Mouse (Mus musculus) C2C12 (cell line): ENCODE measurements at regions not wholly inside any gene's neighbourhood (a gene's known extent, or its start where the extent isn't known, plus 50 kb on each side); places are given as distances from the start of the nearest gene placed in this dataset.

Experiments
- H3K27me3 ChIP-seq: one replicate; pipeline ENCODE4 v1.6.1; 2011; ENCODE audit not compliant: control insufficient read depth, insufficient read depth, insufficient read length
- H3K36me3 ChIP-seq: one replicate; pipeline ENCODE4 v1.6.1; 2011; ENCODE audit not compliant: control insufficient read depth, insufficient read depth
- H3K4me3 ChIP-seq: one replicate; pipeline ENCODE4 v1.5.1; 2011; ENCODE audit warnings: mild to moderate bottlenecking, control low read depth; ENCODE audit not compliant: poor library complexity, insufficient read depth, severe bottlenecking
- H3K79me2 ChIP-seq: one replicate; pipeline ENCODE4 v1.6.1; 2011; ENCODE audit not compliant: control insufficient read depth, insufficient read depth
- H3K79me3 ChIP-seq: one replicate; pipeline ENCODE4 v1.6.1; 2011; ENCODE audit warnings: low read depth, control low read depth
- H3ac ChIP-seq: one replicate; pipeline ENCODE3; 2011; ENCODE audit warnings: low read depth; ENCODE audit not compliant: control insufficient read depth, insufficient read length
- CEBPB ChIP-seq: IDR thresholded peaks from one replicate; pipeline ENCODE4 v1.6.1; 2011; ENCODE audit warnings: low read depth, mild to moderate bottlenecking, control low read depth, moderate library complexity
- CTCF ChIP-seq: IDR thresholded peaks from one replicate; pipeline ENCODE4 v1.5.1; 2011; ENCODE audit not compliant: control insufficient read depth, insufficient read depth, insufficient read length
- FOSL1 ChIP-seq: IDR thresholded peaks from one replicate; pipeline ENCODE4 v1.8.0; 2011; ENCODE audit warnings: mild to moderate bottlenecking, low read length; ENCODE audit not compliant: poor library complexity, insufficient read depth, severe bottlenecking
- MAX ChIP-seq: IDR thresholded peaks from one replicate; pipeline ENCODE4 v1.6.1; 2011; ENCODE audit warnings: mild to moderate bottlenecking, control low read depth
- MYOD1 ChIP-seq: IDR thresholded peaks from one replicate; pipeline ENCODE4 v1.6.1; 2011; ENCODE audit warnings: low read depth; ENCODE audit not compliant: control insufficient read depth, insufficient read length
- MYOG ChIP-seq: IDR thresholded peaks from one replicate; pipeline ENCODE4 v1.6.1; 2011; ENCODE audit not compliant: control insufficient read depth, insufficient read length; ENCODE audit errors: extremely low read depth
- USF1 ChIP-seq: IDR thresholded peaks from one replicate; pipeline ENCODE4 v1.6.1; 2011; ENCODE audit warnings: low read depth, mild to moderate bottlenecking, control low read depth, moderate library complexity

- Histone ChIP-seq H3K36me3 (no peaks in the 10 kb centered on the region), H3ac (peak overlapping the region; percentile 74), H3K79me3 (peaks cover 8% of the 10 kb centered on the region), H3K27me3 (no peaks in the 10 kb centered on the region), H3K79me2 (peaks cover 18% of the 10 kb centered on the region), H3K4me3 (peak overlapping the region; percentile 36)
- TF ChIP-seq MYOD1 (peak; percentile 59), FOSL1 (no peak)
These were observed 83.7 kb downstream of the 1700001O22Rik start for GRCm38 (mm10) chr2:30719611-30720290.

- TF ChIP-seq USF1: peak; percentile 44
- TF ChIP-seq MYOD1: no peak
- H3K36me3 ChIP-seq: no peaks in the 10 kb centered on the region
These were observed 84.6 kb downstream of the 1700001O22Rik start for GRCm38 (mm10) chr2:30718741-30719381.

GRCm38 (mm10) chr2:30718329-30718675 is 85.2 kb downstream of the 1700001O22Rik start:
- no peaks in the 10 kb centered on the region for H3K27me3 ChIP-seq
- no peaks in the 10 kb centered on the region for H3K36me3 ChIP-seq
- no peak for TF ChIP-seq MAX
- TF ChIP-seq CTCF: no peak
- TF ChIP-seq USF1: no peak
- no peak for TF ChIP-seq MYOG
- no peak for TF ChIP-seq FOSL1
- TF ChIP-seq CEBPB: no peak
- TF ChIP-seq MYOD1: no peak
- peaks cover 8% of the 10 kb centered on the region for H3K79me3 ChIP-seq
- H3K4me3 ChIP-seq: peak overlapping the region; percentile 36
- peak overlapping the region; percentile 78 for H3ac ChIP-seq
- peaks cover 18% of the 10 kb centered on the region for H3K79me2 ChIP-seq

More at GRCm38 (mm10) chr2:30718741-30719381, 84.6 kb downstream of the 1700001O22Rik start:
- Histone ChIP-seq H3K4me3 (peak overlapping the region; percentile 36), H3ac (peak overlapping the region; percentile 78), H3K79me2 (peaks cover 18% of the 10 kb centered on the region), H3K27me3 (no peaks in the 10 kb centered on the region), H3K79me3 (peaks cover 8% of the 10 kb centered on the region)

GRCm38 (mm10) chr2:30717566-30718328 is 85.7 kb downstream of the 1700001O22Rik start:
- TF ChIP-seq USF1 (peak; percentile 52), CEBPB (peak; percentile 29), MAX (peak; percentile 95), CTCF (no peak)
- Histone ChIP-seq H3K36me3 (no peaks in the 10 kb centered on the region), H3K79me3 (peaks cover 8% of the 10 kb centered on the region), H3K27me3 (no peaks in the 10 kb centered on the region), H3K79me2 (peaks cover 18% of the 10 kb centered on the region), H3K4me3 (peak overlapping the region; percentile 19), H3ac (peak overlapping the region; percentile 68)

- TF ChIP-seq FOSL1: no peak
- TF ChIP-seq CEBPB: no peak
- TF ChIP-seq CTCF: peak; percentile 5
- TF ChIP-seq MYOG: no peak
- TF ChIP-seq MAX: peak; percentile 57
- peak; percentile 27 for TF ChIP-seq USF1
- TF ChIP-seq MYOD1: peak; percentile 44
- H3ac ChIP-seq: peak overlapping the region; percentile 68
- H3K27me3 ChIP-seq: no peaks in the 10 kb centered on the region
- no peaks in the 10 kb centered on the region for H3K36me3 ChIP-seq
- peaks cover 8% of the 10 kb centered on the region for H3K79me3 ChIP-seq
- peaks cover 18% of the 10 kb centered on the region for H3K79me2 ChIP-seq
- peak overlapping the region; percentile 19 for H3K4me3 ChIP-seq
These were observed 86.6 kb downstream of the 1700001O22Rik start for GRCm38 (mm10) chr2:30716580-30717565.
